Mouse (Mus musculus) adrenal gland, adult 18-20 months (tissue): ENCODE measurements at regions not wholly inside any gene's neighbourhood (a gene's known extent, or its start where the extent isn't known, plus 50 kb on each side); places are given as distances from the start of the nearest gene placed in this dataset.

Source experiments
- DNase-seq, 2 experiments: peaks; one replicate each; pipeline ENCODE4 v3.0.0; 2021 to 2022; ENCODE audit warnings: low spot score in 2 of 2

DNA sequence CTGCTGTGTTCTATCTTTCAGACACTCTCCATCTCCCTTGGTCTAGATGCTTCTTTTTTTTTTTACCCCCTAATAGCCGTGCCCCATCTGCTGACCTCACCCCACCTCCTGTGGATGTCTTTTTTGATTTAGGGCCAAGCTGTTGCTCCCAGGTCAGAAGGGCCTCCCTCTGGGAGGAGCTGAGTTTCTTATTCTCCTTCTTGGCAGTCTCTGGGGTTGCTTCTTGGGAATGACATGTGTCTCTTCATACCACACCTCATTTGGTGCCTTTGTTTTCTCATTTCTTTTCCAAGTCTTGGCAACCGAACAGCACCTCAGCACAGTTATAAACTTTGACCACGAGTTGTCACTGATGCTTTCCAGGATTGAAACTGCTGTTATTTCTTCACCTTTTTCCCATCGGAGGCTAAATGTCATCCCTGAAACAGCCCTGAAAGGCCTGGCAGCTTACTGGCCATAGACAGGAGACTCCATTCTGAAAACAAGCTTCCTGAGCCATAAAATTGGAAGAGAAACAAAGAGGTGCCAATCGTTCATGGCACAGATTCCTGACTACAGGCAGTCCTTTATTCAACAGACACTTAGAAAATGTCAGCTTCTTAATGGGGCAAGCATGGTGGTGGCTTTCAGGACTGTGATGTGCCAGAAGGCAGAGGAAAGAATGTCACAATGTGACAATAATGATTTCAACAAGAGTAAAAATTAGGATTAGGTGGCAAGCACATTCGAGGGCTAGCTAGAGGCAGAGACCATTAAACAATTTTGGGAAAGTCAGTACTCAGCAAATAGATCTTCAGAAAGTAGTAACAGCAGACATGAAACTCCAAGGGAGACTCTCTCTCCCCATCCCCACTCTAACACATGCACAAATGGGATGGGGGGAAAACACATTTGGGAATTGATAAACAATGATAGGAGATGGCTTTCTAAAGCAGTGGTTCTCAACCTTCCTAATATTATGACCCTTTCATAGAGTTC lies 197.1 kb upstream of the Arrdc4 start:
- no peak for DNase-seq

DNA sequence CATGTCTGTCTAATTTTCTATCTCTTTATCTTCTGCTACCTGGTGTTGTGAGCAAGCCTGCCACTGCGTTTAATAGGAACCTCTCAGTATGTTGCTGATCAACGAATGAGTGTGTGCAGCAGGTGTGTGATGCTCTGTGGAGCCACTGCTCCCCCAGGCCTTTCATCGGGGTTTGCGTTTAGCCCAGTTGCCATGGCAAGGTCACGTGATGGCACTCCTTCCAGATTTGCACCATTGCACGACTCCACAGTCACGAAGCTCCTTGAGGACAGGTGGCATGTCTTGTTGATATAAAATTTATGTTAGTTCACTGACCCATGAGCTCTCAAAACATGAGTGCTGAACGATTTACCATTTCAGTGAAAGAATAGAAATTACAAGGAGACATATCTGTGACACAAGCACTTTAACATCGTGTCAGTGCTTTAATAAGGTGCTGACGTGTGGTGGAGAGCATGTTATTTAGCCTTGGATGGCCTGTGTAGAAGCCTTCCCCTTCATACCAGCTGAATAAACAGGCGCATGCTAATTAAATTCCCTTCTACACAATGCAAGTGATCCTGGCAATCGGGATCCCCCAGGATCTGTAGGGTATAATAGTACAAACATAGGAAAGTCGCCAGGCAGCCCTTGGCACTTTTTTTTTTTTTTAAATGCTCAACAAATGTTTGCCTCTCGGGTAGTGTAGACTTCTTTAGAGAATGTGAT lies 181.7 kb upstream of the Arrdc4 start:
- DNase-seq: no peak

DNA sequence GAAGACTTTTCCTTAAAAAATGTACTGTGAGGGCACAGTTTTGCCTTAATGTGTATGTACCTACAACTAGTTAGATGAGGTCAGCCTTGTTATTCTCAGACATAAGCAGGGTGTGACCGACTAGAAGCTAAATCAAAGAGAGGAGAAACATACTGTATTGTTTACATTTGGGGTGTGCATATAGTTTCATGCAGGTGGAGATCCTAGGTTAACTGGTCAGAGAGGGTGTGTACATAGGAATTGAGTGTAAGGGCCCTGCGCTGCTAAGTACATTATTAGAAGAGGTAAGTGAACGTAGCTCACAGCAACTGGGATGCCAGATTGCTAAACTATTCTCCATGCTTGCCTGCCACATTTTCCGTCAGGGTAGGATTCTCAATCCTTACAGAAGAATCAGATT lies 180.6 kb upstream of the Arrdc4 start:
- DNase-seq: no peak

- DNase-seq: no peak
Observed at GRCm38 (mm10) chr7:68925640-68926039, 176.6 kb upstream of the Arrdc4 start.

- DNase-seq: no peak
Observed at GRCm38 (mm10) chr7:68918632-68919435, 169.8 kb upstream of the Arrdc4 start.

- no peak for DNase-seq
Observed at GRCm38 (mm10) chr7:68917876-68918200, 168.8 kb upstream of the Arrdc4 start.

- no peak for DNase-seq
Observed at GRCm38 (mm10) chr7:68917137-68917875, 168.3 kb upstream of the Arrdc4 start.

DNA sequence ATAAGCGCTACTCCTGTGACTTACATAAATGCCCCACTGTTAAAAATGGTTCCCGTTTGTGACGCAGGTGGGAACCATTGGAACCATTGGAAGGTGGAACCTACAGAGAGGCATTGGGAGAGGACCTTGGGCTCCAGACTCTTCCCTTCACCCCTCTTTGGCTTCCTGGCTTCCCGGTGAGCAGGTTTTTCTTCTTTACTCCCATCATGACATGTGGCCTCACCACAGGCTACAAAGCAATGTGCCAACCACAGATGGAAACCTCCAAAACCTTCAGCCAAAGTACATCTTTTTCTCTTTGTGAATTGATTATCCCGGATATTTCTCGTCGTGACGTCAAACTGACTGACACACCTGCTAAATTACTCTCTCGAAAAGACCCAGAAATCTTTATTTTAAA lies 166.9 kb upstream of the Arrdc4 start:
- no peak for DNase-seq

- no peak for DNase-seq
Observed at GRCm38 (mm10) chr7:68914344-68914743, 165.3 kb upstream of the Arrdc4 start.

DNA sequence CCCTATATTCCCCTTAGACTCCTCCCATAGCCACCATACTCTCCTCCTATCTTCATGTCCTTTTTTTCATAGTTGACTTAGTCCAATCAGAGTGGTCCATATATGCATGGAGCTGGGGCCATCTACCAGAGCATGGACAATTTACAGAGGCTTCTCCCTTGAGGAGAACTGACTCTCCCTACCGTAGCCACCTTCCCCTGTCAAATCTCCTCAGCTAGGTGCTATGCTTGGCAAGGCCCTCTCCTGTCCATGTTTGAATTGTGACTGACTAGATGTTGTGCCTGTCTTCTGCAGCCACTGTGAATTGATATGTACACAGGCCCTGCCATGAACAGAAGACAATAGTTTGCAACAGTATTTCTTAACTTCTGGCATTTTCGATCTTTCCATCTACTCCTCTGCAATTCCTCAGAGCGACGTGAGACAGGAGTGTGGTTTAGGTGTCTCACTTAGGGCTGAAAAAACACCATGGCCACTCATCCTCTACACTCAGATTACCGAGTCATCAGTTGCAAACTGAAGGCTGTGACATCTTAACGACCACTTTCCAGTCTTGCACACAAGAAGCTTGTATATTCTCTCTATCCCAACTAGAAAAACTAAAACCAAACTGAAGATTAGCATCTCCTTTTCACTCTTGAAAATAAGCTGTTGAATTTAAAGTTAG lies 163.1 kb upstream of the Arrdc4 start:
- no peak for DNase-seq

DNA sequence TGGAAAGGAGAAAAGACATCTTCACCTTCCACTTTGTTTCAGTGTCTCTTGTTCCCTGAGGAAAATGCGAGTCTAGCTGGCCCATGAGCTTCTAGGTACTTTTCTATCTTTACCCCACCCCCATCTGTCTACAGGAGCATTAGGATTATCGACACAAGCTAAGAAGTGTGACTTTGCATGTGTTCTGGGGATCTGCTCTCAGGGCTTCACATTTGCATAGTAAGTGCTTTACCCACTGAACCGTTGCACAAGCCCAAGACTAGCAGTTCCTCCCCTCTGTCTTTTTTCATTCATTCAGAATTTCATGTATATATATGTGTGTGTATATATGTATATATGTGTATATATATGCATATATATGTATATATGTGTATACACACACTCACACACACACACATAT lies 162.5 kb upstream of the Arrdc4 start:
- no peak for DNase-seq

DNA sequence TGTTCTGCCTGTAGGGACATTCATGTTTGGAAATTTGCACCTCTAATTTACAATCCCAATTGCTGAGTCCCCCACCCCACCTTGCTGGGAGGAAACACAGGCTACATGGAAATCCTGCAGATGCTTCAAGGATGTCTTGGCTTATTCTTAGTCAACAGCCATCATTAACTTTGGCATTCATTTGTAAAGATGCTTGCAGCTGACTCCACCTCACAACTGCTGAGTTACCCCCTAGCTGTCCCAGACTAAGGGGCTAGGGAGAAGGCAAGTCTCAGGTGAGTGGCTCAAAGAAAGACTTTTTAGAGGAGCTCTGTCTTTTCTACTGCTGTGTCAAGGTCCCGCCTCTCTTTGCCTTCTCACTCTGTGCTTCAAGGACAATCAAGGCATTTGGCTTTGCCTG lies 160.7 kb upstream of the Arrdc4 start:
- DNase-seq: no peak

DNA sequence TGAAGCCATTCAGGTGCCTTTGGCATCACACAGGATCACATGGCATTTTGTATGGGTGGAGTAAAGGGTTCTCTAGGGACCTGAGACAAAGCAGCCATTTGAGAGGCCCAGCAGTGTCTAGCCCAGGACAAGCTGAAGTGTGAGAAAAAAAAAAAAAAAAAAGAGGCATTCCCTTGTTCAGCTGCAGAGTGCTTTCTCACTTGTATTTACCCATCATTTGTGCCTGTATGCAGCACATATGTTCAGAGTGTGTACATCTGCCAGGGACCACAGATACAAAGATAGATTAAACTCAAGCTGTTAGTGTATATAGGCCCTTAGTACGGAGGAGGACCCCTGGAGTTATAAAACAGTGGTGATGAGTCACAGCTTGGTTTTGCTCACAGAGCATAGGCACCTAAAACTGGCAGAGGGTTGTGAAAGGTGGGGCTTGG lies 159.4 kb upstream of the Arrdc4 start:
- no peak for DNase-seq

GRCm38 (mm10) chr7:68907867-68908266 lies 158.8 kb upstream of the Arrdc4 start:
- no peak for DNase-seq

DNA sequence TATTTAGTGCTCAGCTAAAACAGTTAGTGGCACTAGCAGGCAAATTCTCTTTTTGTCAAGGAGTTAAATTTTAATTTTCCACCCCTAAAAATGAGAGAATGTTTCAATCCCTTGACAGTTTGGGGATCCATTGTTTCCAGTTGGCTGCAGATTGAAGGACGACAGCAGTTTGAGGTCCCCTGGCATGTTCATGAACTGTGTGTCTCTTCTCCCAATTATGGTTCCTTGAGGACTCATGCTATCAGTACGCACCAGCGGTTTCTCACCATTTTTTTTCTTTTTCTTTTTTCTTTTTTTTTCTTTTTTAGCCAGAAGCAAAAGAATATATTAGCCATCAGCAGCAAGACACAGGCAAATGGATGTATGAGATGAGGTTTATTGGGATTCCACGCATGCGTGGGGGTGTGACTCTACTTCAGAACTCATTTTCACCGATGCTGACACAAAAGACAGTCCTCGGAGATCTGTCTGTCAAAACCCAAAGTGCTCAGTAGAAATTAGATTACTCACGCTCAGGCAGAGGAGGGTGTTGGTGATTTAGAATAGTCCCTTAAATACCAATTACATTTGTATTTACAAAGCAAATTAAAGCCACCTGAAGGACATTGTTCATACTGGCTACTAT lies 157.8 kb upstream of the Arrdc4 start:
- no peak for DNase-seq

DNA sequence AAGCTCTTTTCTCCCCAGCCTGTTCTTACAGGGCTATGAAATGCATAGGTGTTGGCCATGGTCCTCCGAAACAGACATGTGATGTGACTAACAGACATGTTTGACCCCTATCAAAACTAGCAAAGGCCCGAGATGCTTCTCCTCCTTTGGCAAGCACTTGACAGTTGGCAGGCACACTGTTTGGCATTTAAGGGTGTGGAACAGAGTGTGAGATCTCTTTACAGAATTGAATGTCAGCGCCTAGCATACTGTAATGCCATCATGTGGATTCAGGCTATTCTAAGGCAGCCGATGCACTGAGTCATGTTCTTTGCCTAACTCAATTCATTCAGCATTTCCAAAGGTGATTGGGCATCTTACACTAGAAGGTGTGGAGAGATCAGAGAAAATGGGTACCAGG lies 156.8 kb upstream of the Arrdc4 start:
- DNase-seq: no peak

DNA sequence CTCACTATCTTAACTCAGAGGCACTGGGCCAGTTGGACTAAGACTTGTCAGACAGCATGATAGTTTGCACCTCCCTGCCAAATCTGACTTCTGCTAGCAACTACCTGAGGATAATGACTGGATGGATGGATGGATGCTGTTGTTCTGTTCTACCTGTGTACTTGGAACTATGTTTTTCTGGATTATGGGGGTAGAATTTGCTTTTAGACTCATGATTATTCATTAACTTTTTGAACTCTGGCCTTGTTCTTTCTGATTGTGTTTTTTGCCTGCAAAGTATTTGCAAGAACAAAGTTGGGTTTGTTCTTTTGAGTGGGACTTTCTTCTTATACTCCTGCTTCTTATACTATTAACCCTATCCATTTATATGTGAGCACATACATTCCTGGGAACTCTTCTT lies 137.1 kb upstream of the Arrdc4 start:
- no peak for DNase-seq

DNA sequence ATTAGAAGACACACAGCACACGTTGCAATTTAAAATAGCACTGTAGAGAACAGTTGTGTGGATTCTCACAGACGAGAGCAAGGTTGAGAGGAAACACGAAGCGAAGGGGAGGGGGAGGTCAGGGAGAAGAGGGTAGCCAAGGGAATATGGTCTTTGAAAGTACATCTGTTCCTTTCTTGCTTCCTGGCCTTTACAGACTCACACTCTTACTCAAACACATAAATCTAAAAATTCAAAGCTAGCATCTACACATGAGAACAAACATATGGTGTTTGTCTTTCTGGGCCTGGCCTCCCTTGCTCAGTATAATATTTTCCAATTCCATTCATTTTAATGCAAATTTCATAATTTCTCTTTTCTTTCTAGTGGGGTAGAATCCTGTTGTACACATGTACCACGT lies 124.0 kb upstream of the Arrdc4 start:
- DNase-seq: no peak

GRCm38 (mm10) chr7:68864322-68865031 lies 115.4 kb upstream of the Arrdc4 start:
- DNase-seq: no peak
